ENCODE assay signal across 4 mouse cellular contexts in the genomic region with DNA sequence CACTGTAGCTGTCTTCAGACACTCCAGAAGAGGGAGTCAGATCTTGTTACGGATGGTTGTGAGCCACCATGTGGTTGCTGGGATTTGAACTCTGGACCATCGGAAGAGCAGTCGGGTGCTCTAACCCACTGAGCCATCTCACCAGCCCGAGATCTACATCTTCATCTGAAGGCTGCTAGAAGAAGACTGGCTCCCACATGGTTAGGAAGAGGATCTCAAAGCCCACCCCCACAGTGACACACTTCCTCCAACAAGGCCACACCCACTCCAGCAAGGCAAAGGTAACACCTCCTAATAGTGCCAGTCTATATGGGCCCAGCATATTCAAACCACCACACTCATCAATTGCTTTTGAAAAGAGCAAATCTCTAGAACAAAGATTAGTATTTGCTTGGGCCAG. TPM values are rescaled to one million over a fixed set of nuclear protein-coding genes. Genes with fewer than 3 reads are reported as not detected.
DNase-seq lines count a peak whose midpoint lies in the region; TF ChIP-seq lines count a peak whose summit lies in the region.
"Not testable (repeated sequence)": the region's sequence is repeated elsewhere in the genome, so short reads cannot be mapped to it uniquely, and the experiment has no call there.

No protein-coding gene starts in this region.

- not testable (repeated sequence) for H3K27me3 ChIP-seq in MEL (ENCODE audit: control insufficient read depth in 1 of 2, insufficient read depth in 2 of 2, low read length in 2 of 2)

- H3K9ac ChIP-seq in MEL (ENCODE audit: control insufficient read depth, low read depth, low read length, poor library complexity, severe bottlenecking): not testable (repeated sequence)

- TF ChIP-seq CTCF in MEL (IDR thresholded peaks at IDR 0.05 in 2 of 3, conservative IDR thresholded peaks at IDR 0.05 in 1 of 3; ENCODE audit: control insufficient read depth in 1 of 3, insufficient read depth in 1 of 3, low read depth in 2 of 3, low read length in 3 of 3, poor library complexity in 1 of 3, severe bottlenecking in 1 of 3): not testable (repeated sequence)

- not testable (repeated sequence) for H3K27ac ChIP-seq in MEL (ENCODE audit: control insufficient read depth, low read depth, low read length)

- not testable (repeated sequence) for H3K9me3 ChIP-seq in MEL (replicated peaks; ENCODE audit: insufficient read depth, low read length)

- H3K4me1 ChIP-seq in MEL (ENCODE audit: control insufficient read depth in 1 of 2, insufficient read depth in 2 of 2, low read length in 2 of 2): not testable (repeated sequence)

- DNase-seq in 416B (ENCODE audit: low read depth) (peak; percentile 30), ES-CJ7 (ENCODE audit: low read depth, low spot score) (peak; percentile 56), MEL (ENCODE audit: low read depth, low spot score) (peak; percentile 75), R1 (ENCODE audit: low read depth, low spot score) (peak; percentile 51)

- not testable (repeated sequence) for TF ChIP-seq RAD21 in MEL (IDR thresholded peaks at IDR 0.05; ENCODE audit: low read depth, low read length)

- H3K36me3 ChIP-seq in MEL (ENCODE audit: control insufficient read depth in 1 of 2, insufficient read depth in 2 of 2, low read length in 2 of 2): not testable (repeated sequence)

- not testable (repeated sequence) for TF ChIP-seq EP300 in MEL (IDR thresholded peaks at IDR 0.05; ENCODE audit: low read depth in 1 of 2, low read length in 2 of 2)

- TF ChIP-seq POLR2A in MEL (IDR thresholded peaks at IDR 0.05; ENCODE audit: control insufficient read depth in 1 of 2, insufficient read depth in 1 of 2, low read depth in 1 of 2, low read length in 2 of 2, poor library complexity in 1 of 2): peak in 1 of 2 experiments; percentile 26; a peak in 1 of 4 replicates

- H3K79me2 ChIP-seq in MEL (ENCODE audit: control insufficient read depth, insufficient read depth, low read length, poor library complexity): peaks cover 23% of the 10 kb centered on the region

- H3K4me3 ChIP-seq in MEL (ENCODE audit: control insufficient read depth in 1 of 2, insufficient read depth in 1 of 2, low read depth in 2 of 2, low read length in 2 of 2): not testable (repeated sequence)

TF ChIP-seq in MEL, 35 proteins besides CTCF, POLR2A, EP300 and RAD21:
- TF ChIP-seq TBP (IDR thresholded peaks at IDR 0.05; ENCODE audit: low read depth, low read length) (peak; percentile 96), MYC (IDR thresholded peaks at IDR 0.05; ENCODE audit: low read depth, low read length) (0 out of 2 replicates have a peak, but pooled peaks have one; percentile 26), ZNF384 (IDR thresholded peaks at IDR 0.05; ENCODE audit: low read depth, low read length) (peak; percentile 7; the same call in 1 of the 2 replicates)

RNA-seq across cellular contexts. Expression of a gene that starts 2.1 kb away (rescaled TPM):
- 241 and 273 TPM in 2 replicates for total RNA-seq in MEL (2012; rRNA removed)
- 100 to 1,000 TPM in 1 of 2 experiments, not detected in 1; 417 TPM for polyA plus RNA-seq in MEL (2012; ENCODE audit: insufficient read depth in 1 of 2, insufficient read length in 2 of 2, low read depth in 1 of 2, low replicate concordance in 2 of 2, missing spikeins in 1 of 2)

RNA-seq across cellular contexts. Expression of a gene that starts 10.5 kb away (rescaled TPM):
- total RNA-seq in MEL (2012; rRNA removed): 71.1 and 76.7 TPM in 2 replicates
- 10 to 100 TPM in 1 of 2 experiments, not detected in 1; 71.9 TPM for polyA plus RNA-seq in MEL (2012; ENCODE audit: insufficient read depth in 1 of 2, insufficient read length in 2 of 2, low read depth in 1 of 2, low replicate concordance in 2 of 2, missing spikeins in 1 of 2)

RNA-seq across cellular contexts. Expression of a gene that starts 49.8 kb away (rescaled TPM):
- 23.0 and 28.7 TPM in 2 replicates for total RNA-seq in MEL (2012; rRNA removed)
- 10 to 100 TPM in 1 of 2 experiments, not detected in 1; 29.3 TPM for polyA plus RNA-seq in MEL (2012; ENCODE audit: insufficient read depth in 1 of 2, insufficient read length in 2 of 2, low read depth in 1 of 2, low replicate concordance in 2 of 2, missing spikeins in 1 of 2)
